22 mouse cellular contexts compared by ENCODE assay signal in the genomic region with DNA sequence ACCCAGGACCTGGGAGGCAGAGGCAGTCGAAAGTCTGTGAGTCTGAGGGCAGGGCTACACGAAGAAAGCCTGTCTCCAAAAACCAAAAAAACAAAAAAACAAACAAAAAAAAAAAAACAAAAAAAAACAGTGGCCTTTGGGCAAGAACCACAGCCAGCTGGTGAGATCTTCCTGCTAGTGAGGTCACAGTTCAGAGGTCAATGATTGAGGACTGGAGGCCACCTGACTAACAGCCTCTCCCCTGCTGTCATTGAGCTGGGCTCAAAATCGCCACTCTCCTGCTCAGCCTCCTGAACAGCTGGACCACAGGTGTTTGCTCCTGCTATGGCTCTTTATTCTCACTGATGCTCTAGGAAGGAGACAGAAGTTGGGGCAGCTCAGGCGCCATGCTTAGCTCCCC. TPM values are rescaled to one million over a fixed set of nuclear protein-coding genes. Genes with fewer than 3 reads are reported as not detected.
DNase-seq lines count a peak whose midpoint lies in the region; TF ChIP-seq lines count a peak whose summit lies in the region.
"Had no signal": no experiment of that assay in that cellular context is flagged by ENCODE, and none has a peak within 500 bp of the region (broad histone marks: within the 10 kb centered on the region; RNA-seq: fewer than 3 reads in every experiment).

No protein-coding gene starts in this region.

- H3K4me3 ChIP-seq in kidney, adult 2 months (ENCODE audit: insufficient read depth, low read depth, low read length) = no peak overlapping the region
- H3K4me3 ChIP-seq in ES-E14 (ENCODE audit: insufficient read depth in 1 of 2, low read depth in 1 of 2, low read length in 2 of 2, poor library complexity in 1 of 2, severe bottlenecking in 1 of 2) = no peak overlapping the region
- H3K4me3 ChIP-seq: forebrain, embryonic 13.5 days; heart, embryonic 10.5 days; hindbrain, embryonic 13.5 days; intestine, embryonic 15.5 days; kidney, embryonic 15.5 days; midbrain, embryonic 12.5 days had no signal

- H3K9ac ChIP-seq in ES-E14 (ENCODE audit: insufficient read depth, low read depth, low read length, poor library complexity, severe bottlenecking) = no peak overlapping the region
- H3K9ac ChIP-seq: forebrain, embryonic 13.5 days; hindbrain, embryonic 13.5 days; intestine, embryonic 15.5 days; kidney, embryonic 15.5 days; midbrain, embryonic 12.5 days had no signal

- H3K4me1 ChIP-seq in kidney, adult 2 months (ENCODE audit: control insufficient read depth, insufficient read depth, low read length) = peaks cover 13% of the 10 kb centered on the region
- H3K4me1 ChIP-seq in ES-E14 (ENCODE audit: control insufficient read depth in 2 of 2, insufficient read depth in 2 of 2, low read length in 2 of 2, poor library complexity in 1 of 2) = peaks cover 2 to 16% of the 10 kb centered on the region in 2 experiments; a peak in 2 of 4 replicates

- in situ Hi-C loops in ES-E14 (cut with MboI; ENCODE audit: low sequenced_read_pairs in 2 of 2, unreplicated experiment in 2 of 2) = no loop called here

- no peaks in the 10 kb centered on the region for H3K9me3 ChIP-seq in ES-E14 (ENCODE audit: control insufficient read depth, insufficient read depth, low read depth, low read length)
- H3K9me3 ChIP-seq: forebrain, embryonic 13.5 days; heart, embryonic 10.5 days; hindbrain, embryonic 13.5 days; intestine, embryonic 15.5 days; kidney, embryonic 15.5 days; midbrain, embryonic 12.5 days had no signal

- H3K36me3 ChIP-seq in kidney, adult 2 months (ENCODE audit: control insufficient read depth, insufficient read depth, low read length) = no peaks in the 10 kb centered on the region
- no peaks in the 10 kb centered on the region for H3K36me3 ChIP-seq in ES-E14 (ENCODE audit: control insufficient read depth, insufficient read depth, low read length, poor library complexity, severe bottlenecking)
- H3K36me3 ChIP-seq: heart, embryonic 10.5 days; hindbrain, embryonic 13.5 days; intestine, embryonic 15.5 days; kidney, embryonic 15.5 days; midbrain, embryonic 12.5 days had no signal

- no peak for TF ChIP-seq CTCF in kidney, adult 2 months (conservative IDR thresholded peaks at IDR 0.05; ENCODE audit: insufficient read depth, insufficient read length, low read depth, low read length)

- H3K27ac ChIP-seq in kidney, adult 2 months (ENCODE audit: insufficient read depth, low read depth, low read length) = no peak overlapping the region
- H3K27ac ChIP-seq in ES-E14 (ENCODE audit: insufficient read depth, low read depth, low read length, poor library complexity, severe bottlenecking) = no peak overlapping the region
- H3K27ac ChIP-seq: forebrain, embryonic 13.5 days; heart, embryonic 10.5 days; hindbrain, embryonic 13.5 days; intestine, embryonic 15.5 days; kidney, embryonic 15.5 days; midbrain, embryonic 12.5 days had no signal

- 53% methylated on average over 4 of the region's 4 CpGs for WGBS in kidney, adult 2 months

- DNase-seq in kidney, postnatal 10 days = peak; percentile 10
- no peak for DNase-seq in kidney, adult 2 months
- DNase-seq in ES-E14 (ENCODE audit: low read depth, low spot score) = no peak
- peak; percentile 69 for DNase-seq in embryo, embryonic 10.5 days (ENCODE audit: low spot score)
- peak; percentile 51 for DNase-seq in mesoderm, embryonic 11.5 days (ENCODE audit: low read depth, low spot score)
- no peak for DNase-seq in gastrocnemius, postnatal 4 days (ENCODE audit: low spot score in 2 of 2)
- DNase-seq in left cerebral cortex, postnatal 14 days (ENCODE audit: low spot score in 2 of 2) = no peak
- DNase-seq: adrenal gland, postnatal 10 days; cerebellum, adult 9-11 months; gastrocnemius, postnatal 36 days; heart, postnatal 10 days; lung, adult 18-20 months; lung, postnatal 4 days; right cerebral cortex, postnatal 25 days; thymus, postnatal 4 days had no signal

- H3K27me3 ChIP-seq in kidney, adult 2 months (replicated peaks; ENCODE audit: control insufficient read depth, insufficient read depth, low read length) = no peaks in the 10 kb centered on the region
- H3K27me3 ChIP-seq: forebrain, embryonic 13.5 days; intestine, embryonic 15.5 days; kidney, embryonic 15.5 days; midbrain, embryonic 12.5 days had no signal

- intact Hi-C loops in left cerebral cortex, postnatal 14 days (cut with DNase I) = no loop called here

- no peak for TF ChIP-seq POLR2A in kidney, adult 2 months (IDR thresholded peaks at IDR 0.05; ENCODE audit: low read depth, low read length)

TF ChIP-seq in ES-E14, 5 proteins besides CTCF, POLR2A, EP300 and RAD21:
- TF ChIP-seq ZNF384 (IDR thresholded peaks at IDR 0.05; ENCODE audit: low read depth, low read length) (0 out of 2 replicates have a peak, but pooled peaks have one; percentile 44), MAFK (IDR thresholded peaks at IDR 0.05; ENCODE audit: insufficient read depth, low read depth, low read length) (no peak)

RNA-seq across cellular contexts. Expression of gene Soat2, which starts 2.3 kb away (rescaled TPM):
- 1.1 and 1.2 TPM in 2 replicates for polyA plus RNA-seq in kidney, adult 2 months (2012; rRNA removed)
- 5.3 and 9.5 TPM in 2 replicates for total RNA-seq in ES-E14 (2012; rRNA removed)
- under 1 TPM; 0.18 to 0.39 TPM for total RNA-seq in gastrocnemius, postnatal 4 days (2021)
- not detected for total RNA-seq in left cerebral cortex, postnatal 14 days (2021)
- total RNA-seq: layer of hippocampus, postnatal 10 days had no signal
- polyA plus RNA-seq: hindbrain, embryonic 13.5 days had no signal

RNA-seq across cellular contexts. Expression of gene Igfbp6, which starts 8.5 kb away (rescaled TPM):
- polyA plus RNA-seq in kidney, adult 2 months (2012; rRNA removed) = 18.5 and 26.8 TPM in 2 replicates
- total RNA-seq in ES-E14 (2012; rRNA removed) = 4.2 and 7.5 TPM in 2 replicates
- 10 to 100 TPM; 80.3 to 91.9 TPM for total RNA-seq in gastrocnemius, postnatal 4 days (2021)
- total RNA-seq in left cerebral cortex, postnatal 14 days (2021) = 10 to 100 TPM; 11.9 to 13.5 TPM

RNA-seq across cellular contexts. Expression of gene Spryd3, which starts 16.6 kb away (rescaled TPM):
- 29.7 and 30.1 TPM in 2 replicates for polyA plus RNA-seq in kidney, adult 2 months (2012; rRNA removed)
- total RNA-seq in ES-E14 (2012; rRNA removed) = 22.7 and 34.8 TPM in 2 replicates
- total RNA-seq in gastrocnemius, postnatal 4 days (2021) = 10 to 100 TPM; 21.1 to 26.7 TPM
- 100 to 1,000 TPM; 143 to 152 TPM for total RNA-seq in left cerebral cortex, postnatal 14 days (2021)

RNA-seq across cellular contexts. Expression of gene Zfp740, which starts 50.4 kb away (rescaled TPM):
- 29.1 and 30.3 TPM in 2 replicates for polyA plus RNA-seq in kidney, adult 2 months (2012; rRNA removed)
- 97.3 and 98.5 TPM in 2 replicates for total RNA-seq in ES-E14 (2012; rRNA removed)
- total RNA-seq in gastrocnemius, postnatal 4 days (2021) = 10 to 100 TPM; 56.8 to 66.8 TPM
- 10 to 100 TPM; 55.2 to 61.6 TPM for total RNA-seq in left cerebral cortex, postnatal 14 days (2021)

RNA-seq across cellular contexts. Expression of gene Csad, which starts 51.9 kb away (rescaled TPM):
- 216 and 255 TPM in 2 replicates for polyA plus RNA-seq in kidney, adult 2 months (2012; rRNA removed)
- total RNA-seq in ES-E14 (2012; rRNA removed) = 47.3 and 51.9 TPM in 2 replicates
- total RNA-seq in gastrocnemius, postnatal 4 days (2021) = 10 to 100 TPM; 41.0 to 43.5 TPM
- total RNA-seq in left cerebral cortex, postnatal 14 days (2021) = 10 to 100 TPM; 29.7 to 30.4 TPM

Comparison
In these comparisons a context has a peak if more than half of its experiments do, and no peak if none do; other contexts are left out.
1. DNase-seq: peak in kidney, postnatal 10 days (single experiment), embryo, embryonic 10.5 days (single experiment) and mesoderm, embryonic 11.5 days (single experiment); none in kidney, adult 2 months (single experiment), ES-E14 (single experiment), gastrocnemius, postnatal 4 days (0 of 2) and left cerebral cortex, postnatal 14 days (0 of 2).